Mouse (Mus musculus) lung, embryonic 16.5 days (tissue): ENCODE measurements around the gene Fam243. TPM values are rescaled to one million over a fixed set of nuclear protein-coding genes. Genes with fewer than 3 reads are reported as not detected.

Source experiments
- ATAC-seq: fragments of 200-750 bp; cut with Nextera tagmentation; 2 replicates; pipeline ENCODE4 v1.8.0; 2017; ENCODE audit warnings: low read depth, mild to moderate bottlenecking, moderate library complexity
- H3K27ac ChIP-seq: fragments of 300-500 bp; sonication (generic); 2 replicates; pipeline ENCODE4 v1.5.1; 2014; ENCODE audit warnings: mild to moderate bottlenecking, control low read depth, low read length
- H3K27me3 ChIP-seq: fragments of 300-500 bp; sonication (generic); 2 replicates; pipeline ENCODE4 v1.6.1; 2014; ENCODE audit warnings: low read depth, low read length, mixed read lengths; ENCODE audit not compliant: control insufficient read depth, insufficient read depth
- H3K36me3 ChIP-seq: fragments of 300-500 bp; sonication (generic); 2 replicates; pipeline ENCODE4 v1.6.1; 2014; ENCODE audit warnings: low read length; ENCODE audit not compliant: control insufficient read depth, insufficient read depth
- H3K4me1 ChIP-seq: fragments of 300-500 bp; sonication (generic); replicated peaks from 2 replicates; pipeline ENCODE4 v1.6.1; 2014; ENCODE audit warnings: low read length, mixed read lengths; ENCODE audit not compliant: control insufficient read depth, insufficient read depth
- H3K4me2 ChIP-seq: fragments of 300-500 bp; sonication (generic); 2 replicates; pipeline ENCODE4 v1.6.1; 2014; ENCODE audit warnings: low read depth, low read length, control low read depth
- H3K4me3 ChIP-seq: fragments of 300-500 bp; sonication (generic); 2 replicates; pipeline ENCODE4 v1.5.1; 2014; ENCODE audit warnings: mild to moderate bottlenecking, low read length, control low read depth
- H3K9ac ChIP-seq: fragments of 300-500 bp; sonication (generic); 2 replicates; pipeline ENCODE4 v1.6.1; 2014; ENCODE audit warnings: low read length, control low read depth
- H3K9me3 ChIP-seq: fragments of 300-500 bp; sonication (generic); 2 replicates; pipeline ENCODE4 v1.6.1; 2016; ENCODE audit warnings: low read length; ENCODE audit not compliant: control insufficient read depth
- WGBS: fragments of 180-500 bp; shearing (Covaris S2); extraction: QIAGEN DNeasy Blood & Tissue Kit; methylation state at CpG from one replicate; pipeline ENCODE4 v1.1.7; 2014; 5-methylcytosine and 5-hydroxymethylcytosine counted together
- polyA plus RNA-seq: library from polyadenylated mRNA; unstranded; fragments of >200 nt; fragmentation: Nextera tagmentation; extraction: Ambion mirVana; gene quantifications from 2 replicates; pipeline ENCODE4 v1.2.1, GENCODE M21; 2015

Gene Fam243
- polyA plus RNA-seq, 1 experiment from 2014 or later, result not detected

DNA sequence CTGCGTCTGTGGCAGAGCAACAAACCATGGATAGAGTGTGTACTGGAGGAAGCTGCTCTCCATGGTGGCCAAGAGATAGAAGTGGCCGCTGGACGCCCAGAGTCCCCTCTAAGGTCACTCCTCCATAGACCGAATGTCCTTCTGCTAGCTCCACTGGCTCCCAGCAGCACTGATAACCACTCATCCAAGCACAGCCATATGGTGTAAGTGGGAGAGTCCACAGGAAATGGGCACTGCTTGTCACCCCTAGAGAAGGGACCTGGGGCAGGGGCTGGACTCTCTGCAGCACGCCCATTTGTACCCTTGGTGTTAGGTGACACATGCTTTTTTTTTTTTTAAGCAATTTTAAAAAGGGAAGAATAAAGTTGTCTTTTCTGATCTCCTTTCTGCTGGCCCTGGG, 9.7 kb upstream of the Fam243 start:
- no peak overlapping the region for H3K4me3 ChIP-seq
- H3K27ac ChIP-seq, result peak overlapping the region; percentile 13; the same call in 1 of the 2 replicates
- no peaks in the 10 kb centered on the region for H3K36me3 ChIP-seq
- H3K4me1 ChIP-seq, result no peaks in the 10 kb centered on the region; the same call in 1 of the 2 replicates
- no peaks in the 10 kb centered on the region for H3K27me3 ChIP-seq
- no peak overlapping the region for H3K9ac ChIP-seq
- no peaks in the 10 kb centered on the region for H3K9me3 ChIP-seq
- no peak for ATAC-seq
- no peak overlapping the region for H3K4me2 ChIP-seq
- 68% methylated on average over 5 of the region's 5 CpGs for whole genome bisulfite sequencing

DNA sequence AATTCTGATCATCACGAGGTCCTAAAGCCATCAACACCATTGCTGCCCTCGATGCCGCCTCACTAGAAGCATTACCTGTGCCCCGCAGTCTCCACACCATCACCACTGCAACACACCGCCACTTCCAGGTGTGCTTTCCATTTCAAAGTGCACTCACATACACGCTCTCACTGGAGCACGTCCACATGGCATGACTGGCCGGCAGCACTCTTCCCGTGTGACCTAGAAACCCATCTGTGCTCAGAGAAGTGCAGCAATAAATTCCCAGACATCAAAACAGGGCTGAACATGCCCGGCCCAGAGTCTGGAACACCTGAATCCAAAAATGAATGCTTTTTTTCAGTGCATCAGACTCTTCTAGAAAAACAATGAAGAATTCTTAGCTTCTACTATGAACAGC, 6.7 kb upstream of the Fam243 start:
- no peak for ATAC-seq
- H3K4me3 ChIP-seq, result no peak overlapping the region
- no peaks in the 10 kb centered on the region for H3K27me3 ChIP-seq
- no peaks in the 10 kb centered on the region for H3K36me3 ChIP-seq
- no peaks in the 10 kb centered on the region for H3K9me3 ChIP-seq
- no peak overlapping the region for H3K27ac ChIP-seq
- H3K4me2 ChIP-seq, result no peak overlapping the region
- H3K9ac ChIP-seq, result no peak overlapping the region
- 85% methylated on average over 10 of the region's 10 CpGs for WGBS
- no peaks in the 10 kb centered on the region for H3K4me1 ChIP-seq

DNA sequence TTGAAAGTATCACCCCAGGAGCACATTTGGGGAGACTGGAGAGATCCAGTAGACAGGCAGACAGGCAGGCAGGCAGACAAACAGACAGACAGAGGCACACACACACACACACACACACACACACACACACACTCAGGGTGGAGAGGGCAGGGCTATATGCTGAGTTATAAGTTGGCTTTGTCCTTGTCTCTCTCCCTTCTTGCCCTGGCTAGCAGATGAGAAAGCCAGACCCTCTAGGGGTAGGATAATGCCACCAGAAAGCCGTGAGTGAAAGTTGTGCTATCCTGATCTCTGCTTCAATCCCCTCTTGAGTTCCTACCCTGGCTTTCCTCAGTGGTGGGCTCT, 3.8 kb upstream of the Fam243 start:
- no peak overlapping the region for H3K4me2 ChIP-seq
- no peaks in the 10 kb centered on the region for H3K9me3 ChIP-seq
- WGBS, result 62% methylated on average over 1 of the region's 1 CpGs
- ATAC-seq, result no peak
- no peaks in the 10 kb centered on the region for H3K27me3 ChIP-seq
- no peak overlapping the region for H3K4me3 ChIP-seq
- H3K27ac ChIP-seq, result no peak overlapping the region
- no peaks in the 10 kb centered on the region for H3K36me3 ChIP-seq
- no peaks in the 10 kb centered on the region for H3K4me1 ChIP-seq
- no peak overlapping the region for H3K9ac ChIP-seq

GRCm38 (mm10) chr16:92324309-92325061, 3.2 kb upstream of the Fam243 start:
- H3K27ac ChIP-seq, result no peak overlapping the region
- H3K4me2 ChIP-seq, result no peak overlapping the region
- no peak overlapping the region for H3K9ac ChIP-seq
- H3K4me1 ChIP-seq, result no peaks in the 10 kb centered on the region
- H3K36me3 ChIP-seq, result no peaks in the 10 kb centered on the region
- no peaks in the 10 kb centered on the region for H3K9me3 ChIP-seq
- no peak overlapping the region for H3K4me3 ChIP-seq
- peak; percentile 69; the same call in 1 of the 2 replicates for ATAC-seq
- H3K27me3 ChIP-seq, result no peaks in the 10 kb centered on the region
- 29% methylated on average over 7 of the region's 7 CpGs for WGBS

- WGBS, result 81% methylated on average over 3 of the region's 3 CpGs
- no peaks in the 10 kb centered on the region for H3K27me3 ChIP-seq
- H3K4me2 ChIP-seq, result no peak overlapping the region
- H3K4me1 ChIP-seq, result no peaks in the 10 kb centered on the region
- no peak overlapping the region for H3K4me3 ChIP-seq
- H3K9me3 ChIP-seq, result no peaks in the 10 kb centered on the region
- H3K27ac ChIP-seq, result no peak overlapping the region
- no peak overlapping the region for H3K9ac ChIP-seq
- no peak for ATAC-seq
- no peaks in the 10 kb centered on the region for H3K36me3 ChIP-seq
Observed at GRCm38 (mm10) chr16:92320361-92320760, 880 bp downstream of the Fam243 start.

- no peaks in the 10 kb centered on the region for H3K36me3 ChIP-seq
- no peak overlapping the region for H3K27ac ChIP-seq
- no peaks in the 10 kb centered on the region for H3K9me3 ChIP-seq
- no peaks in the 10 kb centered on the region for H3K27me3 ChIP-seq
- no peak overlapping the region for H3K9ac ChIP-seq
- H3K4me3 ChIP-seq, result no peak overlapping the region
- no peak overlapping the region for H3K4me2 ChIP-seq
- no peaks in the 10 kb centered on the region for H3K4me1 ChIP-seq
- ATAC-seq, result no peak
- 61% methylated on average over 20 of the region's 20 CpGs for WGBS
Observed at GRCm38 (mm10) chr16:92319353-92320109, 1.7 kb downstream of the Fam243 start.

DNA sequence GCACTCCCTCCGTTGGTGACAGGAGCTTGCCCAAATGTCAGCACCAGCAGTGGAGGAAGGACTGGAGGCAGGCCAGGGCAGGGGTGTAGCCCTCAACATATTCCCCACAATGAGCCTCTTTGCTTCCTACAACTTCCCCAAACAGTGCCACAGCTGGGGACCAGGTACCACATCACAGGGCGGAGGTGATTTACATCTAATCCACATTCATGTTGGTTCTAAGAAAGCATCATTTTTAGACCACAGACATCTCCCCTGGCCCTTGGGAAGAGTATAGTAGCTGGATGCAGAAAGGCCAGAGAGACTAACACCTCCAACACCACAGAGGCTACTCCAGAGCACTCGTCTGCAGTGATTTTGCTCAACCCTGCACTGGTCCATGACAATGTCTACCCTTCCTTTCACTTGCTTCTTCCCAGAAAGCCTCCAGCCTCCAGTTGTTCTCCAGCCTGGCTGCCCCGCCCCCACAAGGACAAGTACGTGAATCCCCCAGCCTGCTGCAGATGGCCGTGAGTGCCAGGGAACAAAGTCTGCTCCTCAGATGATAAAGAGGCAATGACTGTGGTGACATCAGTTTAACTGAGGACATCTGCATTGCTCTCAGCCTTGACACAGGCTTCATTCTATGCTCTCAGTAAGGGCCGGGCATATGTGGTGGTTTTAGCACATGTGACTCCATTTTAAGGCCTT, 5.0 kb downstream of the Fam243 start:
- WGBS, result 77% methylated on average over 7 of the region's 7 CpGs
- no peak overlapping the region for H3K4me2 ChIP-seq
- no peak overlapping the region for H3K9ac ChIP-seq
- H3K27ac ChIP-seq, result no peak overlapping the region
- no peak for ATAC-seq
- H3K4me1 ChIP-seq, result no peaks in the 10 kb centered on the region
- no peaks in the 10 kb centered on the region for H3K27me3 ChIP-seq
- no peaks in the 10 kb centered on the region for H3K9me3 ChIP-seq
- H3K36me3 ChIP-seq, result no peaks in the 10 kb centered on the region
- no peak overlapping the region for H3K4me3 ChIP-seq

GRCm38 (mm10) chr16:92313953-92314741, 7.1 kb downstream of the Fam243 start:
- WGBS, result 47% methylated on average over 13 of the region's 13 CpGs
- H3K9me3 ChIP-seq, result no peaks in the 10 kb centered on the region
- H3K27ac ChIP-seq, result no peak overlapping the region
- H3K4me3 ChIP-seq, result no peak overlapping the region
- no peak overlapping the region for H3K9ac ChIP-seq
- H3K36me3 ChIP-seq, result peaks cover 4% of the 10 kb centered on the region; the same call in 1 of the 2 replicates
- H3K4me2 ChIP-seq, result no peak overlapping the region
- no peaks in the 10 kb centered on the region for H3K27me3 ChIP-seq
- H3K4me1 ChIP-seq, result no peaks in the 10 kb centered on the region
- ATAC-seq, result peak; percentile 65
